Mouse (Mus musculus) liver, embryonic 15.5 days (tissue): Measurements from ENCODE around the gene Pde4dip. TPM values are rescaled to one million over a fixed set of nuclear protein-coding genes. Genes with fewer than 3 reads are reported as not detected.

ENCODE experiments used
- ATAC-seq: fragments of 200-750 bp; cut with Nextera tagmentation; 2 replicates; pipeline ENCODE4 v1.8.0; 2017; ENCODE audit warnings: moderate number of reproducible peaks, mild to moderate bottlenecking, moderate library complexity; ENCODE audit not compliant: insufficient read depth
- H3K27ac ChIP-seq: fragments of 300-500 bp; sonication (generic); replicated peaks from 2 replicates; pipeline ENCODE4 v1.5.1; 2015; ENCODE audit warnings: mild to moderate bottlenecking, inconsistent platforms
- H3K27me3 ChIP-seq: fragments of 300-500 bp; sonication (generic); 2 replicates; pipeline ENCODE4 v1.6.1; 2015; ENCODE audit warnings: mild to moderate bottlenecking, inconsistent platforms
- H3K36me3 ChIP-seq: fragments of 300-500 bp; sonication (generic); replicated peaks from 2 replicates; pipeline ENCODE4 v1.6.1; 2015; ENCODE audit warnings: moderate library complexity, mild to moderate bottlenecking, inconsistent platforms
- H3K4me1 ChIP-seq: fragments of 300-500 bp; sonication (generic); replicated peaks from 2 replicates; pipeline ENCODE4 v1.6.1; 2015; ENCODE audit warnings: inconsistent platforms
- H3K4me2 ChIP-seq: fragments of 300-500 bp; sonication (generic); 2 replicates; pipeline ENCODE4 v1.6.1; 2015; ENCODE audit warnings: moderate library complexity, mild to moderate bottlenecking, inconsistent platforms
- H3K4me3 ChIP-seq: fragments of 300-500 bp; sonication (generic); replicated peaks from 2 replicates; pipeline ENCODE4 v1.5.1; 2015; ENCODE audit warnings: mild to moderate bottlenecking, inconsistent platforms
- H3K9ac ChIP-seq: fragments of 300-500 bp; sonication (generic); 2 replicates; pipeline ENCODE4 v1.6.1; 2015; ENCODE audit warnings: moderate library complexity, mild to moderate bottlenecking, inconsistent platforms
- H3K9me3 ChIP-seq: fragments of 300-500 bp; sonication (generic); replicated peaks from 2 replicates; pipeline ENCODE4 v1.6.1; 2016; ENCODE audit warnings: inconsistent platforms
- WGBS: fragments of 180-500 bp; shearing (Covaris S2); methylation state at CpG from one replicate; pipeline ENCODE4 v1.1.7; 2015; ENCODE audit warnings: mixed read lengths; ENCODE audit not compliant: insufficient replicate concordance; 5-methylcytosine and 5-hydroxymethylcytosine counted together
- polyA plus RNA-seq: library from polyadenylated mRNA; unstranded; fragments of >200 nt; fragmentation: Nextera tagmentation; extraction: Ambion mirVana; gene quantifications from 2 replicates; pipeline ENCODE4 v1.2.1, GENCODE M21; 2015

The Pde4dip gene
- polyA plus RNA-seq, 1 experiment from 2014 or later: 9.6 TPM

- WGBS: 68% methylated on average over 10 of the region's 10 CpGs
- no peaks in the 10 kb centered on the region for H3K9me3 ChIP-seq
- H3K4me1 ChIP-seq: no peaks in the 10 kb centered on the region
- no peak overlapping the region for H3K27ac ChIP-seq
- H3K36me3 ChIP-seq: peaks cover 36% of the 10 kb centered on the region
- no peak overlapping the region for H3K9ac ChIP-seq
- no peak overlapping the region for H3K4me3 ChIP-seq
- H3K27me3 ChIP-seq: no peaks in the 10 kb centered on the region
- no peak overlapping the region for H3K4me2 ChIP-seq
- ATAC-seq: no peak
Measured at GRCm38 (mm10) chr3:97748789-97749188, 139.7 kb downstream of the Pde4dip start.

DNA sequence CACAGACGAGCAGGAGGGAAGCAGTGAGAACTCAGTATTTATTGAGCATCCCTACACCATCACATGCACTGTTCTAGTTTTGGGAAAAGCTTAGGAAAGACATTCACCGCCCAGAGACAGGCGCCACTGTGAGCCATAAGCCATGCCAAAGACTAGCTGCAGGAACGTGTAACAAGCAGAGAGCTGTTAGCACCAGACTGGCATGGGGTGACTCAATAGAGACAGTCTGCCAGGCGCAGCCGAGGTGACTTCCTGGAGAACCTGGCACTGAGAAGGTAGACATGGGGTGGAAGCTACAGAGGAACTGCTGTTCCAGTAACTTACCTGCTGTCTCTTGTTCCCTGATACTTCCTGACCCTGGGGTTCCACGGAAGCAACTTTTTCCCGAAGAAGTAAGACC lies 145.7 kb downstream of the Pde4dip start:
- Histone ChIP-seq H3K4me3 (no peak overlapping the region), H3K36me3 (peaks cover 35% of the 10 kb centered on the region), H3K27ac (no peak overlapping the region), H3K4me2 (no peak overlapping the region), H3K27me3 (no peaks in the 10 kb centered on the region), H3K9me3 (no peaks in the 10 kb centered on the region), H3K4me1 (no peaks in the 10 kb centered on the region), H3K9ac (no peak overlapping the region)
- no peak for ATAC-seq
- 66% methylated on average over 8 of the region's 8 CpGs for WGBS

GRCm38 (mm10) chr3:97735575-97735974 lies 152.9 kb downstream of the Pde4dip start:
- no peak overlapping the region for H3K4me3 ChIP-seq
- no peak overlapping the region for H3K4me2 ChIP-seq
- H3K4me1 ChIP-seq: no peaks in the 10 kb centered on the region
- no peak for ATAC-seq
- H3K27me3 ChIP-seq: no peaks in the 10 kb centered on the region
- no peaks in the 10 kb centered on the region for H3K36me3 ChIP-seq
- no peak overlapping the region for H3K27ac ChIP-seq
- H3K9me3 ChIP-seq: no peaks in the 10 kb centered on the region
- no peak overlapping the region for H3K9ac ChIP-seq
- 60% methylated on average over 5 of the region's 5 CpGs for WGBS

DNA sequence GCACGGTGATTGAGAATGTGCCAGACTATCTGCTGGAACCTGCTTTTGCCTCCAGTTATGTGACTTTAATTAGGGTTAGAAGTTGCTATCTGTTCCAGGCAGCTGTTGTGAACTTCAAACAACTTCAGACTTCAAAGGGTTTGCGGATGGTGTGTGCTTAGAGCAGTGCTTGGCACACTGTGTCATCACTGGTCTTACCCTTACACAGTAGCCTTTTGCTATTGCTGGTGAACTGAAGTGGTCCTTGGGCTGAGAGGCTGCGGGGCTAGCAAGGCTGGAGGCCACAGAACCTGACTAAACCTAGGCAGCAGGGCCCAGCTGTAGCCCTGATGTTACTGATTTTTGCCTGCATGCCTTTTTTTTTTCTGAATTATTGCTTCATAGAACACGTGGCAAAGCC lies 154.2 kb downstream of the Pde4dip start:
- ATAC-seq: no peak
- no peaks in the 10 kb centered on the region for H3K9me3 ChIP-seq
- 53% methylated on average over 4 of the region's 4 CpGs for WGBS
- H3K36me3 ChIP-seq: no peaks in the 10 kb centered on the region
- no peak overlapping the region for H3K9ac ChIP-seq
- no peak overlapping the region for H3K27ac ChIP-seq
- no peaks in the 10 kb centered on the region for H3K4me1 ChIP-seq
- H3K27me3 ChIP-seq: no peaks in the 10 kb centered on the region
- no peak overlapping the region for H3K4me2 ChIP-seq
- H3K4me3 ChIP-seq: no peak overlapping the region

DNA sequence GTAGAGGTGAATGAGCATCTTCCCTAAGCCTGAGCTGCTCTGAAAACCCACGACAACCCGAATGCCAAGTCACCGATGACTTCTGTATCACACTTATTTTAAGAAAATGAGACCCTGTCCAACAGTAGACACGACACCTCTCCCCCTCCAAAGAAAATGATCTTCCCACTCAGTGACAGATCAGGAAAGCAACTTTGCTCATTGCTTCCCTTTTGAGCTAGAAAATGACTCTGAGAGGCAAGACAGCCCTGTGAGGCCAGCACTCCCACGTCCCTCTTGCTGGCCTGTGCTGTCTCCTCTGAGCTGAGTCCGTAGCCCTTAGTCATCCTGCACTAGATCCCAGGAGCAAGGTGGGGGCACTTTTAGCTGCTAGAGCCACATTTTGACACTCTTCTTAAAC lies 155.9 kb downstream of the Pde4dip start:
- 57% methylated on average over 6 of the region's 6 CpGs for WGBS
- no peak for ATAC-seq
- no peak overlapping the region for H3K4me2 ChIP-seq
- H3K4me1 ChIP-seq: no peaks in the 10 kb centered on the region
- no peaks in the 10 kb centered on the region for H3K9me3 ChIP-seq
- no peak overlapping the region for H3K4me3 ChIP-seq
- no peak overlapping the region for H3K9ac ChIP-seq
- H3K36me3 ChIP-seq: no peaks in the 10 kb centered on the region
- no peaks in the 10 kb centered on the region for H3K27me3 ChIP-seq
- H3K27ac ChIP-seq: no peak overlapping the region

DNA sequence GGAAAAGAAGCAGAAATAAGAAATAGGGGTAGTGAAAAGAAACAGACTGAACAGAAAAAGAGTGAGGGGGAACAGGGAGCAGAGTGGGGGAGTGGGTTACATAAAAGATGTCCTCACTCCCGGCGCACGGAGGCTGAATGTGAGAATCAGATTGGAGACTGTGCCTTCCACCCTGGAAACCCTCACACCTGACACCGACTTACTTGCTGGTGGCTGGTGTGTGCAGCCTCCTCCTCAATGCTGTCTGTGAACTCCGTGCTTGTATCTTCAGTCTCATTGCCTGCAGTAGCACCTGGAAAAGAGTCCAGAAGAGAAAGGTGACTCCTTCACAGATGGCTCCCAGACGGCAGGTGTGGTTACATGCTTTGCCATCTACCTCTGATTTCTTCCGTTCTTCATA lies 157.9 kb downstream of the Pde4dip start:
- Histone ChIP-seq H3K9ac (no peak overlapping the region), H3K4me2 (no peak overlapping the region), H3K4me3 (no peak overlapping the region), H3K36me3 (no peaks in the 10 kb centered on the region), H3K4me1 (no peaks in the 10 kb centered on the region), H3K27me3 (no peaks in the 10 kb centered on the region), H3K27ac (no peak overlapping the region), H3K9me3 (no peaks in the 10 kb centered on the region)
- WGBS: 71% methylated on average over 7 of the region's 7 CpGs
- ATAC-seq: no peak

DNA sequence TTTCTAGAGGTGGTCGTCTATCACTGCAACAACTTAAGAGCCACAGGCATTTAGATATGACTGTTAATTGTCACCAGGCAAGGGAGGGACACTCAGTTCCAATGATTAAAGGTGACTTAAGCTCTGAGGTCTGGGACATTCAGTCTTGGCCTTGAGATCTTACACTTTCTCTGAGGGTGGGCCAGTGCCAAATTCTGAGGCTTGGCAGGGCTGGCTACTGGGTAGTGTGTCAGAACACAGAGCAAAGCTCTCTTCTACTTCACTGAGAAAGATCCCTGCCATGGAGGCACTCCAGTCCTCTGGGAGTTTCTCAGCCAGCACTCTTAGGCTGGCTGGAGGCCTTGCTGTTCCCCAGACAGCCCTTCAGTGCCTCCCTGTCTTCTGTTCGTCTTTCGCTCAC lies 158.4 kb downstream of the Pde4dip start:
- H3K4me2 ChIP-seq: no peak overlapping the region
- no peak overlapping the region for H3K9ac ChIP-seq
- no peaks in the 10 kb centered on the region for H3K36me3 ChIP-seq
- H3K27me3 ChIP-seq: no peaks in the 10 kb centered on the region
- 62% methylated on average over 3 of the region's 3 CpGs for WGBS
- ATAC-seq: no peak
- no peak overlapping the region for H3K4me3 ChIP-seq
- H3K9me3 ChIP-seq: no peaks in the 10 kb centered on the region
- no peaks in the 10 kb centered on the region for H3K4me1 ChIP-seq
- H3K27ac ChIP-seq: no peak overlapping the region

DNA sequence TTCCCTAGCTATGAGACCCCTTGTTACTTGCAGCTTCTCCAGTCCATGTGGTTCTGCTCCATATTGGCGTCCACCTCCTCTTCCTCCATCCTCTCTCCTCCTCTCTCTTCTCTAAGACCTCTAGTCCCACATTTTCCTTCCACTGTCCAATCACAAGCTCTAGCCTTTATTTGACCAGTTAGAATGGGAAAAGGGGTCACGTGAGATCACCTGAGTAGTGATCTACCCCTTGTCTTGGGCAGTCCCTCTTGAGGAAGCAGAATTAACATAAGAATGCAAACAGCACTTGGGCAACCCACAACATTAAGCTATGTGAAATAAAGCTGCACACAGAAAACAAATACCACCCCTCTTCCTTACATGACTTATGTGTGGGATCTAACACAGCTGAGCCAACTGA lies 160.7 kb downstream of the Pde4dip start:
- Histone ChIP-seq H3K9me3 (no peaks in the 10 kb centered on the region), H3K4me2 (no peak overlapping the region), H3K27ac (no peak overlapping the region), H3K27me3 (no peaks in the 10 kb centered on the region), H3K36me3 (no peaks in the 10 kb centered on the region; the same call in 1 of the 2 replicates), H3K4me1 (no peaks in the 10 kb centered on the region), H3K4me3 (no peak overlapping the region), H3K9ac (no peak overlapping the region)
- no peak for ATAC-seq
- WGBS: 37% methylated on average over 2 of the region's 2 CpGs

- H3K4me2 ChIP-seq: no peak overlapping the region
- H3K27me3 ChIP-seq: no peaks in the 10 kb centered on the region
- no peak overlapping the region for H3K27ac ChIP-seq
- no peaks in the 10 kb centered on the region for H3K4me1 ChIP-seq
- no peak overlapping the region for H3K4me3 ChIP-seq
- no peaks in the 10 kb centered on the region; the same call in 1 of the 2 replicates for H3K36me3 ChIP-seq
- H3K9ac ChIP-seq: no peak overlapping the region
- no peak for ATAC-seq
- 62% methylated on average over 9 of the region's 9 CpGs for WGBS
- no peaks in the 10 kb centered on the region for H3K9me3 ChIP-seq
Measured at GRCm38 (mm10) chr3:97719116-97719515, 169.4 kb downstream of the Pde4dip start.

DNA sequence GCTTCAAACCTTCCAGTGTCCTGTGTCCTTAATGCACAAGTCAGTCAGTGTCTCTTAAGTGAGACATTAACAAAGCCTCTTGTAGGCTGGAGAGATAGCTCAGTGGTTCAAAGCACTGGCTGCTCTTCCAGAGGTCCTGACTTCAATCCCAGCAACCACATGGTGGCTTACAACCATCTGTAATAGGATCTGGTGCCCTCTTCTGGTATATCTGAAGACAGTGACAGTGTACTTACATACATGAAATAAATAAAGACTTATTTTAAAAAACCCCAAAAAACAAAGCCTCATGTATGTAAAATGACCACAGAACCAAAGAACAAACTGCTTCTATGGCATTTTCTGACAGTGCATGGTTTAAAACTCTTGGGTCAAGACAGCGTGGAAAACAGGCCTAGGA lies 172.6 kb downstream of the Pde4dip start:
- H3K36me3 ChIP-seq: no peaks in the 10 kb centered on the region
- no peak overlapping the region for H3K4me2 ChIP-seq
- no peak overlapping the region for H3K4me3 ChIP-seq
- no peaks in the 10 kb centered on the region for H3K27me3 ChIP-seq
- H3K9me3 ChIP-seq: no peaks in the 10 kb centered on the region
- ATAC-seq: no peak
- WGBS: 63% methylated on average over 1 of the region's 1 CpGs
- H3K9ac ChIP-seq: no peak overlapping the region
- H3K4me1 ChIP-seq: no peaks in the 10 kb centered on the region
- no peak overlapping the region for H3K27ac ChIP-seq

DNA sequence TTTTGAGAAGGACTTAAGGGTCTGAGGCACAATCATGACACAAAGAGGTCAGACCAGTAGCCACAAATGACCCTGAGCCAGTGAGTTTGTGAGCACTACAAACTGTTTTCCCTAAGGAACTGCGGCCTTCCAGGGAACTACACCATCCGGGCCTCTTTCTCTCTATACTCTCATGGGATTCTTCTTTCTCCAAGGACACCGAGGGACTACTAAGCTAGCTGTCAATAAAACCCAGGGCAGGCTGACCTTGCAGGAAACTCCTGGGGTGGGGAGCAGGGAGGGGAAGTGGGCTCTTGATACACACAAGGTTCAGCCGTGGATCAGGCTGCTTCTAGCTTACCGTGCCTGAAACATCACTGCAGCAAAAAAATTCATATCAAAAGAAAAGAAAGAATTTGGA lies 177.6 kb downstream of the Pde4dip start:
- Histone ChIP-seq H3K27me3 (no peaks in the 10 kb centered on the region), H3K9me3 (no peaks in the 10 kb centered on the region), H3K36me3 (no peaks in the 10 kb centered on the region), H3K4me1 (no peaks in the 10 kb centered on the region), H3K4me2 (no peak overlapping the region), H3K4me3 (no peak overlapping the region), H3K27ac (no peak overlapping the region), H3K9ac (no peak overlapping the region)
- WGBS: 48% methylated on average over 5 of the region's 5 CpGs
- ATAC-seq: no peak

DNA sequence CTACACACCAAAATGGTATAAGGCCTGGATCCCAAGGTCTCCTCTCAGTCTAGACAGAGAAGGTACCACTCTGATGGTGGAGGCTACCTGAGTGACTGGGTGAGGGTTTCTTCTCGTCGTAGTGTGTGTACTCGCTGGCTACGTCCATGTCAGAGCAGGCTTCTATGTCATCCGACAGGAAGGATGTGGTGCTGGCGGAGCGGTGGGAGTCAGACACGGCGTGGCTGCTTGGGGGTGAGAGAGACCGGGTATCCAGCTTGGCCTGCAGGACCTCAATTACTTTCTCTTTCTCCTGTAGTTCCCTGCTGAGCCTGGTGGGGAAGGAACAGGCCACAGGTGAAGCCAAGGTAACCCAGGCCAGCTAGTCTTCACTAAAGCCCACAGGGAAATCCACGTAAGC lies 178.4 kb downstream of the Pde4dip start:
- Histone ChIP-seq H3K27ac (no peak overlapping the region), H3K4me3 (no peak overlapping the region), H3K9ac (no peak overlapping the region), H3K36me3 (no peaks in the 10 kb centered on the region), H3K4me2 (no peak overlapping the region), H3K4me1 (no peaks in the 10 kb centered on the region), H3K27me3 (no peaks in the 10 kb centered on the region), H3K9me3 (no peaks in the 10 kb centered on the region)
- no peak for ATAC-seq
- WGBS: 59% methylated on average over 11 of the region's 11 CpGs
